Mouse (Mus musculus) kidney, postnatal 36 days (tissue): ENCODE data around the gene Nrm.
"Not testable (repeated sequence)": the region's sequence is repeated elsewhere in the genome, so short reads cannot be mapped to it uniquely, and the experiment has no call there.

Source experiments
- DNase-seq, 2 experiments: peaks; one replicate each; pipeline ENCODE4 v3.0.0; 2021 to 2022; ENCODE audit warnings: mixed read lengths in 2 of 2

Gene Nrm

GRCm38 (mm10) chr17:35835424-35836140, 25.5 kb upstream of the Nrm start:
- DNase-seq, result peak in 1 of 2 experiments; percentile 46

DNA sequence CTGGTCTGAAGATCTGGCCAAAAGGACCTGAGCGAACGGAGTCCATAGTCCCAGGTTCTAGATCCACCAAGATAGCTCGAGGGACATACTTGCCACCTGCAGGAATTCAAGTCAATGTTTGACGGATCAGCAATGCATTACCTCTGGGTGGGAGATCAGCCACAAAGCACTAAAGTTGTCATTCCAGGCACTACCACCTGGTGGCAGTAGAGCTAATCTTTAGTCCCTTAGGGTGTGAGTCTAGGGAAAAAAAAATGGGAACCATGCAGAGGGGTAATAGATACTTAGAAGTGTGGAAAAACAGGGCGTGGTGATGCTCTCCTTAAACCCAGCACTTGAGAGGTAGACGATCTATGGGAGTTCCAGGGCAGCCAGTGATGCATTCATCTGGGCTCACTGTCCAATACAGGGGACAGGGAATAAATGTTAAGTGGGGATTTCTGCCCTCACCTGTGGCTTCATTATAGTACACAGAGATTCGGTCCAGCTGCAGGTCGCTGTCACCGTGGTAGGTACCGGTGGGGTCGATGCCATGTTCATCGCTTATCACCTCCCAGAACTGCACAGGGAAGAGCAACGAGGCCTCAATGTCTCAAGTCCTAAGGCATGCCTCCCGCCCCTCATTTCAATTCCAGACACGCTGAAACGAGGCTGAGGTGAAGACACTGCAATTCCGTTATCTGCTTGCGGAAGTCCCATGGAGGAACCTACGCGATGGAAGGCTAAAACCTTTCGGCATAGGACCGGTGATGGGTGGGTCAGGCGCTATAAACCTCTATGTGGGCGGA, 24.7 kb upstream of the Nrm start:
- DNase-seq, result peak; percentile 94 to 95

DNA sequence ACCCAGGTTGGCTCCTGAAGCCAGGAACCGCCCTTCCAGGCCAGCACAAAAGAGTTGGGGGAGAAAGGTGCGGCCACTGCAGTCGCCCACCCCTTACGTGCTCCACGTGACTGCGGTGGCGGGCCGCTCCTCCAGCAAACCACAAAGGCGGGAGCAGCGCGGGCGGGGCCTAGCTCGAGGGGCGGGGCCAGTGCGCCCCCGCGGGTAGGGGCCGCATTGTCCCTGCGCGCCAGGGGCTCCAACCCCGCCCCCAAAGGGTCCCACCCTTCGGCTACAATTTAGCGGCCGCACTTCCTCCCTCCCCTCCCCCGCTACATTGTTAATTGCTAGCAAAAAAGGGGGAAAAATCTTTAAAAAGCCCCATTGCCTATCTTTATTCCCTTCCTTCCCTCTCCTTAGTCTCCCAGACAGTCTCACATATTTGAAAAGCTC, 24.1 kb upstream of the Nrm start:
- peak; percentile 84 to 90 for DNase-seq

DNA sequence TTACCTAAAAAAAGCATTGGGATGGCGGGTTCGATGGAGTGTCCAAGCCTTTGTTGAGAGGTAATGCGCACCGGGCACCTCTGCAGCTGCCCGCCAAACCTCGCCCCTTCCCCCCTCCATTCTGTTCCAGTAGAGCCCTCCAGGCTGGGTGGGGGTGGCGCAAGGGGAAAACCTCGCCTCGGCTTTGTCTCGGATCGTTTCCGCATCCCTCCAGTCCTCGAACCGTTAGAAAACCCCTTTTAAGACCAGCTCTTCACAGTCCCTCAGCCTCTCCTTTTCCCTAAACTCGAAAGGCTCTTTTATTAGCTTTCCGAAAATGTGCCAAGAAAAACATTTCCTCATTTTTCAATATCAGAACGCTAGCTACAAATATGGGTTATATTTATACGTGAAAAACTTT, 23.6 kb upstream of the Nrm start:
- DNase-seq, result peak in 1 of 2 experiments; percentile 60

- DNase-seq, result peak; percentile 98 to 99
These were observed 23.0 kb upstream of the Nrm start, which contains the start of gene Tubb5 for GRCm38 (mm10) chr17:35838122-35838544. Gene Tubb5, minus strand, starts transcription at chr17:35838306.

GRCm38 (mm10) chr17:35838570-35838969, 22.5 kb upstream of the Nrm start:
- DNase-seq, result no peak

DNA sequence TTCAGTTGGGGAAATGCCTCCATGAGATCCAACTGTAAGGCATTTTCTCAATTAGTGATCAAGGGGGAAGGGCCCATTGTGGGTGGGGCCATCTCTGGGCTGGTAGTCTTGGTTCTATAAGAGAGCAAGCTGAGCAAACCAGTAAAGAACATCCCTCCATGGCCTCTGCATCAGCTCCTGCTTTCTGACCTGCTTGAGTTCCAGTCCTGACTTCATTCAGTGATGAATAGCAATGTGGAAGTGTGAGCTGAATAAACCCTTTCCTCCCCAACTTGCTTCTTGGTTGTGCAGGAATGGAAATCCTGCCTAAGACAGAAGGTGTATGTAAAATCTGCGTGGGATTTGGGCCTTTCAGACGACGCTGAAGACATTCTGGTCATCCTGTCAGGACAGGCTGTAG, 22.1 kb upstream of the Nrm start:
- DNase-seq, result not testable (repeated sequence)

DNA sequence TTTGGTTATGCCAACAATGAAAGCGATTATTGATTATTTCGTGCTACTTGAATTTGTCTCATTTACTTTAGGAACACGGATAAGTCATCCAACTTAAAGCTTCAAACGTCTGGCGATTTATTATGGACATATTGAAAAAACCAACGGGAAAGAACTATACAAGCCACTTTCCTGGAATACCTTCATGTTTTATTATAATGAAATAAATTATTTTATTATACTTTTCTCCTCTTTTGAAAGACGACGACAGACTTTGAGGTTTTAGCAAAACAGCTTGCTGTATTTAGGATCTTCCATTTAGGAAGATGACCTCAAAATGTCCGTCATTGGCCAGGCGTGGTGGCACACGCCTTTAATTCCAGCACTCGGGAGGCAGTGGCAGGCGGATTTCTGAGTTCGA, 20.6 kb upstream of the Nrm start:
- DNase-seq, result no peak

GRCm38 (mm10) chr17:35841076-35841950, 19.8 kb upstream of the Nrm start, which contains the start of gene Mdc1:
Gene Mdc1, plus strand, starts transcription at chr17:35841515.
- peak; percentile 99 to 100 for DNase-seq

GRCm38 (mm10) chr17:35842006-35842405, 19.1 kb upstream of the Nrm start:
- DNase-seq, result no peak

DNA sequence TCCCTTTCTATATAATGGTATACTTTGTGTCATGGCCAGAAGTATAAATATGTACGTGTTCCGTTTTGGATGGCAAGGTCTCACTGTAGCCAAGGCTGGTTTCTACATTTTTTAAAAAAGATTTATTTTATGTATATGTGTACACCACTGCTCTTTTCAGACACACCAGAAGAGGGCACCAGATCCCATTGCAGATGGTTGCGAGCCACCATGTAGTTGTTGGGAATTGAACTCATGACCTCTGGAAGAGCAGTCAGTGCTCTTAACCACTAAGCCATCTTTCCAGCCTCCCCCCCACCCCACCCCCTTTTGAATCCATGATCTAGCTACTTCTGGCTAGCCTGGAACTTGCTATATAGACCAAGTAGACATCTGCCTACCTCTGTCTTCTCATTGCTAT, 17.6 kb upstream of the Nrm start:
- peak in 1 of 2 experiments; percentile 30 for DNase-seq

DNA sequence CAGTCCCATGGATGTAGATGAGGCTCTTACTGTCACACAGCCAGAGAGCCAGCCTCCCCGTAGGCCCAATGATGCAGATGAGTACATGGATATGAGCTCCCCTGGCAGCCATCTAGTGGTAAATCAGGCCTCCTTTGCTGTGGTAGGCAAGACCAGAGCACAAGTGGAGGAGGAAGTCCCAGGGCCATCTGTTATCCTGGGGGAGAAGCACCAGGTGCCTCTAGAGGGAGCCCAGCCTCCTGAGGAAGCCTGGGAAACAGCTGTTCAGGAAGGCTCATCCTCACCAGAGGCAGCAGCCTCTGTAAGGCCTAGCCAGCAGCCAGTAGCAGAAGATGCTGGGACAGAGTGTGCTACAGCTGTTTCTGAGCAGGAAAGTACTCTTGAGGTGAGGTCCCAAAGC, 13.0 kb upstream of the Nrm start:
- peak in 1 of 2 experiments; percentile 50 for DNase-seq

DNA sequence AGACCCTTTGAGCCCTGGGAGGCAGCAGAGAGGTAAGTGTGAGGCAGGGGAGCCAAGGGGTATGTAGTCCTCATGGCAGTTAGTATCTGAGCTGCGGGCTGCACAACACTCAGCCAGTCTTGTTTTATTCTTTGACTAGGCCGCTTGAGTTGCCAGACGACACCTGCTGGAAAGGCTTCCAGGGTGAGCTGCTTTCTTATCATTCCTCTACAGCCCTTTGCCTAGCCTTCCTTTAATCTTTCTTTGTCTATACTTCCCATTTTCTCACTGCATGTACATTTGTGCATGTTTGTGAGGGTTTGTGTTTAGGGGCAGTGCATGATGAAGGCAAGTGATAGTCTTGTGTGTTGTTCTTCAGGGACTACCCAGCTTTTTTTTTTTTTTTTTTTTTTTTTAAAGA, 10.1 kb upstream of the Nrm start:
- no peak for DNase-seq

GRCm38 (mm10) chr17:35859371-35859770, 1.7 kb upstream of the Nrm start:
- no peak for DNase-seq

DNA sequence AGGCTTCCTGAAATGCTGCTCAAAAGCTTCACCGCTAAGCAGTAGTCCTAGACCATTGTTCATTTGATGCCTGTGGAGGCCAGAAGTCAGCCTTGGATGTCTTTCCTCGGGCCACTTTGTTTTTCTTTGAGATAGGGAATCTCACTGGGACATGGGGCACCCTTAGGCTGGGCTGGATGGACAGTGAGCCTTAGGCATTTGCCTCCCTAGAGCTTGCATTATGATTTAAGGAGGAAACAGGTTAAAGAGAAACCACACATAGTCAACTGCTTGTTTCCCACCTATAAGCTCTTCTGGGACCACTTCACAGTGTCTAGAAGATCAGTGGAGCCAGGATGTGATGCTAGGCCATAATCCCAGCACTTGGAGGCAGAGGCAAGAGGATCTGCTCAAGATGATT, 1.3 kb upstream of the Nrm start:
- DNase-seq, result no peak

GRCm38 (mm10) chr17:35860831-35861197, 304 bp upstream of the Nrm start:
- DNase-seq, result no peak

- no peak for DNase-seq
These were observed 3.8 kb downstream of the Nrm start for GRCm38 (mm10) chr17:35864832-35865353.

GRCm38 (mm10) chr17:35865481-35866280, 4.6 kb downstream of the Nrm start, which contains the start of gene Ppp1r18:
Gene Ppp1r18, plus strand, starts transcription at chr17:35865593.
- peak; percentile 68 to 73 for DNase-seq

GRCm38 (mm10) chr17:35866281-35866831, 5.2 kb downstream of the Nrm start:
- peak; percentile 63 to 76 for DNase-seq

DNA sequence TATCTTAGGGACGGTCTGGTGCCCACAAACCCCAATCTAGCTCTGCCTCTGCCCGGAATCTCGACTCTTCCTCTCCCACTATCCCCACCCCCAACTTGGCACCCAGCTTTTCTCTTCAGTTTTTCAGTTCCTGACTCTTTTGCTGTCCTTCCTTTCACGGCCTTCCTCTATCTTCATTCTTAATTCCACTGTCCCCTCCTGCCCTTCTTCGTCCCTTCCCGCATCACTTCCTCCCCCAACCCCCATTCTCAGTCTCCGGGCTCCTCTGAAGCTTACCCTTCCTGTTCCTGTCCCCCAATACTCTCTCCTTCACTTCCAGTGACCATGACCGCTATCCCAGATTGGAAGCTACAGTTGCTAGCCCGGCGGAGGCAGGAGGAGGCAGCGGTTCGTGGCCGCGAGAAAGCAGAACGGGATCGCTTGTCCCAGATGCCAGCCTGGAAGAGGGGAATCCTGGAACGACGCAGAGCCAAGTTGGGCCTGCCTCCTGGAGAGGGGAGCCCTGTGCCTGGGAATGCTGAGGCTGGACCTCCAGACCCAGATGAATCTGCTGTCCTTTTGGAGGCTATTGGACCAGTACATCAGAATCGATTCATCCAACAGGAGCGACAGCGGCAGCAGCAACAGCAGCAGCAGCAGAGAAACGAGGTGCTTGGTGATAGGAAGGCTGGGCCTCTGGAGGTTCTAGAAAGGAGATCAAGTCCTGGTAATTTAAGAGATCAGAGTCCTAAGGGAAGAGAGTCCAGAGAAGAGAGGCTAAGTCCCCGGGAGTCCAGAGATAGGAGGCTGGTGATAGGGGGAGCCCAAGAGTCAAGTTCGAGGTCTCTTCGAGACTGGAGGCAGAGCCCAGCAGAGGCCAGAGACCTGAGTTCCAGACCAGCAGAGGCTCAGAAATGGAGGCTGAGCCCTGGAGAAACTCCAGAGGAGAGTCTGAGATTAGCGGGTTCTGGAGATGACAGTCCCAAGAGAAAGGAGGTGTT, 6.1 kb downstream of the Nrm start:
- peak; percentile 56 to 73 for DNase-seq
